Mouse (Mus musculus) mature B cell (primary cell): ENCODE results near the gene Pnldc1.
"Not testable (repeated sequence)": the region's sequence is repeated elsewhere in the genome, so short reads cannot be mapped to it uniquely, and the experiment has no call there.

Experiments used
- in situ Hi-C: fragments of 300-500 bp; cut with MboI; formaldehyde crosslinking; loops from 2 replicates; pipeline ENCODE4 v1.14.3; 2019

The Pnldc1 gene

DNA sequence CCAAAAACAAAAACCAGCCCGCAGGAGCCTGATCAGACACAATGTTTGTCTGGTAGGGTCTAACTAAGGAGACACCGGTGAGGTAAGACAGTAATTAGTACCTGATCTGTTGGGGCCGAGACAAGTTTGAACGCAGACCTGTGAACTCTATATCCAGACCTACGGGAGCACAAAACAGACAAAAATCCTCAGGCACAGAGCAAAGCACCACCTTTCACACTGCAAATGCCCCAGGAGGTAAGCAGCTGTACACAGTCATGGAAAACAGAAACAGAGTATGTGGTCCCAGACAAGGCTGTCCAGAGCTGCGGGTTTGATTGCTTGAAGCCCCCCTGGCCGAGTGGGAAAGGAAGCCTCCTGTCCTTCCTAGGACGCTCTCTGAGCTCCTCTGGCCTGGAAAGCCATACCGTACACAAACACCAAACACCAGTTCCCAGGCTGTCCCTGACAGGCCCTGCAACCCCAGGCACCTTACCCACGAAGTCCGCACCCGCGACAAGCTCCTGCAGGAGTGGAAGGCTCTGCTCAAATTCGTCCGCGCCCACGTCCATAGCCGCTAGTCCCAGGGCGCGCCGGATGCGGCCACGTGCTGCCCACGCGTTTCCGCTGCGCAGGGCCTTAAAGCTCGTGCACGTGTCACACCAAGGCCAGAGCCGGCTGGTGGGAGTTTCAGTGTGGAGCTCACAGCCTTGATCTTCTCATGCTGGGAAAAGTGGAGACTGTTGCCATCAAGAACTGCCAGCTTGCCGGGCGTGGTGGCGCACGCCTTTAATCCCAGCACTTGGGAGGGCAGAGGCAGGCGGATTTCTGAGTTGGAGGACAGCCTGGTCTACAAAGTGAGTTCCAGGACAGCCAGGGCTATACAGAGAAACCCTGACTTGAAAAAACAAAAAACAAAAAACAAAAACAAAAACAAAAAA, at the start of gene Pnldc1:
Gene Pnldc1 (minus strand): TSS at position 870 of the 920 bp plus-strand sequence.
- in situ Hi-C loops = no loop called here

DNA sequence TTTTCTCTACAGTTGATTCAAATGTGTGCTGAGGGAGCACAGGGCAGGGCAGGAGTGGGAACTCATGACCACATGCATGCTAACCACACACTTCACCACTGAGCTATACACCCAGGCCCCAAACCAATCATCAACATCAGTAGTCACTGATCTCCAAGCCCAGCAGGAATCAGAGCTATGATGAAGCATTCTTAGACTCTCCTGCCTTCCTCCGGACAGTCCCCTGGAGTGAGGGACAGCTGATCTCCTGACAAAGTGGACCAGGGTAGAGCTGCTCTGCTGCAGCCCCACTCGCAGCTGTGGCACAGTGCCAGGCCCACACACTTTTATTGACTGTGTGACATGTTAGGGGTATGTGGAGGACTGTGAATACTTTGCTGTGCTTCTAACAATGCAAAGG, 49.3 kb upstream of the Pnldc1 start:
- in situ Hi-C loops = not testable (repeated sequence)

DNA sequence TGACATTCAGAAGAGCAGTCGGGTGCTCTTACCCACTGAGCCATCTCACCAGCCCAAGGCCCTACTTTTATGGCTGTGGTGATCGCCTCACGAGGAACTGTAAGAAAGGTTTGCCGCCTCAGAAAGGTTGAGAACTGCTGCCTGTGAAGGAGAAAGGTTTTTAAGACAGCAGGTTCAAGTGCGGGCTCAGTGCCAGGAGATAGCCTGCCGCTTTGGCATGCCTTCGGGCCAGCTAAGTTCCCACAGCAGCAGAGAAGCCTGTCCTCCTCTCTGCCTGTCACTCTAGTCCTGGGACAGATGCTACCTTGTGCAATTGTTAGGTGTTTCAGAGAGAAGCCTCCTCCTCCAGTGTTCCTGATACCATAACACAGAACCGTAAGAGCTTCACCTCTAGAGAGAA, 46.6 kb upstream of the Pnldc1 start:
- in situ Hi-C loops = no loop called here

DNA sequence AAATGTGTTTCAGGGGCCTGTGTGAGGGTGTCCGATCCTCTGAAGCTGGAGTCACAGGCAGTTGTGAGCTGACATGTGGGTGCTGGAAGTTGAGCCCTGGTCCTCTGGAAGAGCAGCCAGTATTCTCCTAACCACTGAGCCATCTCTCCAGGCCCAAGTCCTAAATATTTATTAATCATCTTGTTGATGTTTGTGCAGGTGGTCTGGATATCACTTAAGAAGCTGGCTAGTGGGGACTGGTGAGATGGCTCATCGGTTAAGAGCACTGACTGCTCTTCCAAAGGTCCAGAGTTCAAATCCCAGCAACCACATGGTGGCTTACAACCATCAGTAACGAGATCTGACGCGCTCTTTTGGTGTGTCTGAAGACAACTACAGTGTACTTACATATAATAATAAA, 39.6 kb upstream of the Pnldc1 start:
- in situ Hi-C loops = no loop called here

DNA sequence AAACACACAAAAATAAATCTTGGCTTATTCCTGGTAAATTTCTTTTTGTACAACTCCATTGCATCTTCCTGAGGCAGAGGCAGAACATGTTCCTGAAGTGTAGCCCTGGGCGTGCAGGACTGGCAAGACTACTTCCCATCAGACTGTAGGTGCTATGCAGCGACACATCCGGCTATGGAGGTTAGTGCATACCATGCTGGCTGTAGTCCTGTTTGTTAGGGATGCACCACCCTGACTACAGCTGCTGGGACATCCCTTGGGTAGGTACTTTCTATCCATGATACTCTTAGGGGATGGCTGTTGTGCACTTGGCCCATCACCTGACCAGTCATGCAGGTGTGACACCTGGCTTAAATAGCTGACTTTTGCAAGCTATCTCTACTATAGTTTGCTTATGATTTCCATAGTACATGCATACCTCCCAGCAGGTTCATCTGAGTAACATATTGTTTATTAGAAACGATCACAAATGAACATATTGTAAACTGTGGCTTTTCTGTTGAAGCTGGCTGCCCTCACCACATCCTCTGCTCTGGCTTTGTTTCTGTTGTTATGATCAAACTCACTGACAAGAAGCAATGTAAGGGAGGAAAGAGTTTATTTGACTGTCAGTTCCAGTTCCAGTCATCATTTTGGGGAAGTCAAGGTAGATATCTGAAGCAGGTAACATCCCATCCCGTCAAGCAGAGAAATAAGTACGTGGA, 32.6 kb upstream of the Pnldc1 start:
- in situ Hi-C loops = no loop called here

DNA sequence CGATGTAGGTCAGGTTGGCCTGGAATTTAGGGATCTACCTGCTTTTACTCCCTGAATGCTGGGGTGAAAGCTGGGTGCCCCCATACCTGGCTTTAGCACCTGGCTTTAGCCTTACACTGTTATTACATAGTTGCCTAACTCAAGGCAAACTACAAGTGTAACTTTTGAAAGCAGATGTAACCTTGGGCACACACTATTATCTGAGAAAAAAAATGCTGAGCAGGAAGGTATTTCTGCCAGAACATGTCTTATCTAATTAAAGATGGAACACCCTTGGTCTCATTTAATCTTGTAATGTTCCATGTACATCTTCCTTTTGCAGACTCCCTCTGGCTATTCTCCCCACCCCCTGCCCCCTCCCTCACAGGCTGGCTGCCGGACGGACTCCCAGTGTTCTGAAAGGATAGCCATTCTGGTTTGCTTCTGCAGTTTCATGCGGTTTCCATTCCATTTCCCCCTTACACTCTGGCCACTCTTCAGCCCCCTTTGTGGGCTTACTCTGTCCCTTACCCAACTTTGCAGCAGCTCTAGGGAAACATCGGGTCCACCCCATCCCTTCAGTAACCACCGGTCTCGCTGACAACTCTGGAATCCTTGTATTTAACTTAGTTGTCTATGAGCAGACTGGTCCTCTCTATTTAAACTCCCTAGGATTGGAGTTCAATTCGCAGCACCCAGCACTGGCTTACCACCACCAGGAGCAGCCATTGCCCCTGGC, 31.7 kb upstream of the Pnldc1 start:
- in situ Hi-C loops = no loop called here

DNA sequence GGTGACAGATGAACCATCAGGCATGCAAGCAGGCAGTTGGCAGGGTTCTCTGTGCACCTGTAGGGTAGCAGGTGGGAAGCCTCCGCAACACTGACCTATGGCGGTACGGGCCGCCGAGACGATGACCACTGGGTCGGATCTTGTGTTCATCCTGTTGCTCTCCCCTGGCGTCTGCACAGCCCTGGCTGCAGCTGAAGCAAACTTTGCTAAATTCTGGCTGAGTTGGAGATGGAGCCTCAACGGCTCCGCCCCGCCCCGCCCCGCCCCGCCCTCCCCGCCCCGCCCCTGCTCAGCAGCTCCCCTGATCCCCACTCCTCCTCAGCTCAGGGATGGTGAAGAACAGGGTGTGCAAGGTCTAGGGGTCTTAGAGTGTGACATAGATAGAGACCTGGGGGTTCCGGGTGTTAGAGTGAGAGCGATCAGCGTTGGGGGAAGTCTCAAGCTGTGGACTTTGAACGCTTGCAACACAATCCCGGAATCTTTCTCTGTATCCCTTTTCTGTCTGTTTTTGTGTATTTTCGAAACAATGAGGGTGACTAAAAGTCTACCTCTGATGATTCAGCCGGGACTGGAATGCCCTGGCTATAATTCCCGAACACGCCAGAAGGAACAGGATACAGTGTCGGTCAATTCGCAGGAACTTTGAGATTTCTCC, 30.2 kb upstream of the Pnldc1 start, which contains the start of gene Acat3:
Gene Acat3 (minus strand): TSS at position 450 of the 655 bp plus-strand sequence.
- in situ Hi-C loops = no loop called here

DNA sequence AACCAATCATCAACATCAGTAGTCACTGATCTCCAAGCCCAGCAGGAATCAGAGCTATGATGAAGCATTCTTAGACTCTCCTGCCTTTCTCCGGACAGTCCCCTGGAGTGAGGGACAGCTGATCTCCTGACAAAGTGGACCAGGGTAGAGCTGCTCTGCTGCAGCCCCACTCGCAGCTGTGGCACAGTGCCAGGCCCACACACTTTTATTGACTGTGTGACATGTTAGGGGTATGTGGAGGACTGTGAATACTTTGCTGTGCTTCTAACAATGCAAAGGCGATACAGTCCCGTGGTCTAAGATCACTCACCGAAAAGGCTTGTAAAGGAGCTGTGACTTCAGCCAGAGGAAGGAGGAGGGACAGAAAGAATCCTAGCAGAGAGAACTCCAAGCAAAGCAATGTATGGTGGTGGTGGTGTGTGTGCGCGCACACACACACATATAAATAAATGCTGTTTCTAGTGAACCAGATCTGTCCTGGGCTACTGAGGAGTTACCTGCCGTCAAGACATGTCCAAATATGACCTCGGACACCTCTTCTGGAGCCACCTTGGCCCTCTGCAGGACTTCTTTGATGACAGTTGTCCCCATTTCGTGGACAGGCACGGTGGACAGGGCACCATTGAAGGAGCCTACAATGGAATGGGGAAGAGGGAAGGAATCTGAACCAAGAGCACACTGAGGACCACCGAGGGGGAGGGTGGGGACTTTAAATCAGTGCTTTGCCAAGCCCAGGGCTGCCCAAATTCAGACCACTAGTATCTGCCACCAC, 29.5 kb upstream of the Pnldc1 start:
- in situ Hi-C loops = not testable (repeated sequence)

DNA sequence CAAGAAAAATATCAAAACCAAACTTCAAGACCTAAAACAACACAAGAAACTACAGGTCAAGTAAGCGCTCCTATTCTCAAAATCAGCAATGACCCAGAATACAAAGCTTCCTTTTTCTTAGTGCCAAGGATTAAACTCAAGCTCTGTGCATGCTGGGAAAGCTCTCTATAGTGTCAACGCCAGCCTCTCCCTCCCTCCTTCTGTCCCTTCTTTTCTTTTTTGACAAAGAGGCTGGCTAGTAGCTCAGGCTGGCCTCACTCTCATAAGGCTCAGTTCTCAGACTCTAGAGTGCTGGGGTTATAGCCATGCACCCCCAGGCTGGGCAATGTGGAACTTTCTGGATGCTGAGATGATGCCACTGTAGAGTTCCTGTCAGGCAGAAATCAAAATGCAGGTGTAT, 28.0 kb upstream of the Pnldc1 start:
- in situ Hi-C loops = no loop called here

DNA sequence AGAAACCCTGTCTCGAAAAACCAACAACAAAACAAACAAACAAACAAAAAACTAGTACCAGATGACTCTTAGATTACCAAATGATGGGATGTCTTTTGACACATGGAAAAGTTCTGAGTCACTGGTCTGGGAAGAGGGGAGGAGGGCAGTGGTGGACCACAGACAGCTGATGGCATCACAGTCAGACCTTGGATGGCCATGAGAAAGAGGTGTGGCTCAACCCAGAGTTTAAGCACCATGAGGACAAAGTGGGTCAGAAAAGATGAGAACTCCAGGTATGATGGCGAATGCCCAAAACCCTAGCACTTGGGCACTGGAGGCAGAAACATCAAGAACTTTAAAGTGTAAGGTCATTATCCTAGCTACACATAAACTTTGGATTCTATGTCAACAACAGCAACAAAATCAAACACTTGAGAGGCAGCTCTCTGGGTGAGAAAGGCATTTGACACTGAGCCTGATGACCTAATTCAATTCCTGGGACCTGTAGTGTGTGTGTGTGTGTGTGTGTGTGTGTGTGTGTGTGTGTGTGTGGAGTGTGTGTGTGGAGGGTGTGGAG, 27.5 kb upstream of the Pnldc1 start:
- in situ Hi-C loops = no loop called here

DNA sequence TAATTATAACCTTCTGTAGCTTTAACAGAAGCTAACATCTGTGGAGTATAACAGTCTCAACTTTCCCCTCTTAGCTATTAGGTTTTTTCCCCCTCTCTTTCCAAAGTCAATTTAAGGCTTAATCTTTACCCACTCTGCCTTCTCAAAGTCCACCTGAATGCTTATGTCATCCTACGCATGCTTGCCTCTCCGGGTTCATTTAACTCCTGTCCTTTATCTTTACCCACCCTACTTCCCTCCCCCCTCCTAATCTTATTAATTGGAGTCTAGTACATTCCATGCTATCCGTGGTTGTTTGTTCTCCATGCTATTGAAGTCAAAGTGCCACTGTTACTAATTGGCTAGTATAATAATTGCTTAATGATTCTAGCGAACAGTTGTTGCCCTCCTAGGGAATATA, 25.7 kb upstream of the Pnldc1 start:
- in situ Hi-C loops = no loop called here

DNA sequence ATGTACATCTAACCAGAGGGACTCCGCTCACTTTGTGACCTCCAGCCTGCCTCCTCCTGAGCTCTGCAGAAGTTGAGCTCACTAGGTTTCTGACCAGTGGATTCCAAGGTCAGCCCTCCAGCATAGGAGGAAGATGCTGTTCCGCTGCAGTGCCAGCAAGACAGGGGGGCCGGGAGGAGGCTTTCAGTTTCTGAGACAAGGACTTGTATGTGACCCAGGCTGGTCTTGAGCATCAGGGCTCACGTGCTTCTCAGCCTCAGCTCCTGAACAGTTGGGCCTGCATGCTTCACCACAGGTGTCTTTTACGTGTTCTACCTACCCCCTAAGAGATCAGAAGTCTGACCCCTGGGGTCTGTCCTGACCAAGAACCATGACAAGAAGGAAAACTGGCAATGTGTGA, 21.5 kb upstream of the Pnldc1 start:
- in situ Hi-C loops = not testable (repeated sequence)

DNA sequence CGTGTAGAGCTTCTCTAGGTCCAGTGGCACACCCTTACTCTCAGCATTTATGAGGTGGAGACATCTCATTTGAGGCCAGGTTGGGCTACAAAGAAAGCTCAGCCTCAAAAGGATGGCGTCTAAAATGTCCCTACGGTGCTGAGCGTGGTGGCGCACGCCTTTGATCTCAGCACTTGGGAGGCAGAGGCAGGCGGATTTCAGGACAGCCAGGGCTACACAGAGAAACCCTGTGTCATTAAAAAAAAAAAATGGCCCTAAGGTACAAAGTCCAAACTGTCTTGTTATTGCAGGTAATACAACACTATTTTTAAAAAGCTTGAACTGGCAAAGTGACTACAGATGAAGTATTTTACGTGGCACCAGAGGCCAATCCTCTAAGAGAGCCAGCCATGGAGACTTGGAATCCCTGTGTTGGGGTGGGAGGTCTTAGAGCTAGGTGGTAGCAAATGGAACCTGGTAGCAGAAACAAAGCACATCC, 15.7 kb upstream of the Pnldc1 start:
- in situ Hi-C loops = no loop called here

DNA sequence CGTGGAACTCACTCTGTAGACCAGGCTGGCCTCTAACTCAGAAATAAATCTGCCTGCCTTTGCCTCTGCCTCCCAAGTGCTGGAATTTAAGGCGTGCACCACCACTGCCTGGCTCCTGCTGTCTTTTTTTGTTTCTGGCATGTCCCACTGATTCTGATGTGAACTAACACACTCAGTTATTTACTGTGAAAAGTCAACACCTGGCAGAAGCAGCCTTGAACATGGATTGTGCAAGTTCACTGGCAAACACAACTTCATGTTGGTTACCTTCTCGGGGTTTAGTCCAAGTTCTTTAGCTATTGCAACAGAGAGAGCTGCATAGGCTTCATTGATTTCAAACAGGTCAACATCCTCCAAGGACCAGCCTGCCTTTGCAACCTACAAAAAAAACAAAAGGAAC, 15.0 kb upstream of the Pnldc1 start:
- in situ Hi-C loops = no loop called here

DNA sequence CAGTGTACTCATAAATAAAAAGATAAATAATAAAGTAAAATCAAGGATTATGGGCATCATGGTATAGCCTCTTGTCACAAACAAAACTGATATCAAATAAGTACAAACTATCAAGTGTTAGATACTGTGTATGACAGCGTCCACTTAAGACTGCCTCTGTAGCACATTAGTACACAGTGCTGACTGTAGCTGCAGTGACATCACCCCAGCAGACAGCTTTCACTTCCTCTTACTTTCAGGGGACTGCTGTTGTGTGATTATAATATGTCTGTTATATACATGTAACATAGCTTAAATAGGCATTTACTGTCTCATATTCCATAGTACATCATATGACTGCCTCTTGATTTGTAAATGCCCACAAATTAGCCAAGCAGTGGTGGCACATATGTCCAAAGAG, 11.0 kb upstream of the Pnldc1 start:
- in situ Hi-C loops = no loop called here

DNA sequence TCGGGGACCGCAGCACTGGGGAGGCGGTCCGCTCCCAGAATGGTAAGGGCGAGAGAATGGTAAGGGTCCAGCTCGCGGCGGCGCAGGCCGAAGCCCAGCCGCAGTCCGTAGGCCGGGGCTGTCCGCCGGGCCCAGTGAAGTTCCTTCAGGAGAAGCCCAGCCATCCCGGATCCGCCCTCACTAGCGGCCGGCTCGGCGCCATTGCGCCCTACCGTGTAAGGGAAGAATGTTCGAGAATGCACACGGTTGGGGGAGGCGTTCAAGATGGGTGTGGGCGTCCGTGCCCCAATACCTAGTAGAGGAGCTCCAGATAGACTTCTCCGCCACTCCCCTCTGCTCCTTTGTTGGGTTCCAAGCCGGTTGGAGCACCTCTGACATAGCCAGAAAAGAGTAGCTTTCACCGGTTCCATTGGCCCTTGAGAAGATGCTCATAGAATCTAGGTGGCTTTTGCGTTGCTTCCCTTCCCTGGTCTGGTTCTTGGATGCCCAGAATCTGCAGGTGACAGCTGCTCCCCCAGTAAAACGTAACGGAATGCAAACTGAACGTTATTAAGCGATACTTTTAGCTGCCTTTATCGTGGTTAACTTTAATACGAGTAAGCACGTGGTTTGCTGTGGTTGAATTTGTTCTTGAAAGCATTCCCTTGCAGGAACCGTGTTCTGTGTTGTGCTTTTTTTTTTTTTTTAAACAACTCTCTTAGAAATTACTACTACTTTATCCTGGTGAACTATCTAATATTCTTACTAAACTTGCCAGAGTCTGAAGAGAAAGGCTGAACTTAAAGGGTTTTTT, 6.8 kb upstream of the Pnldc1 start:
- in situ Hi-C loops = no loop called here

DNA sequence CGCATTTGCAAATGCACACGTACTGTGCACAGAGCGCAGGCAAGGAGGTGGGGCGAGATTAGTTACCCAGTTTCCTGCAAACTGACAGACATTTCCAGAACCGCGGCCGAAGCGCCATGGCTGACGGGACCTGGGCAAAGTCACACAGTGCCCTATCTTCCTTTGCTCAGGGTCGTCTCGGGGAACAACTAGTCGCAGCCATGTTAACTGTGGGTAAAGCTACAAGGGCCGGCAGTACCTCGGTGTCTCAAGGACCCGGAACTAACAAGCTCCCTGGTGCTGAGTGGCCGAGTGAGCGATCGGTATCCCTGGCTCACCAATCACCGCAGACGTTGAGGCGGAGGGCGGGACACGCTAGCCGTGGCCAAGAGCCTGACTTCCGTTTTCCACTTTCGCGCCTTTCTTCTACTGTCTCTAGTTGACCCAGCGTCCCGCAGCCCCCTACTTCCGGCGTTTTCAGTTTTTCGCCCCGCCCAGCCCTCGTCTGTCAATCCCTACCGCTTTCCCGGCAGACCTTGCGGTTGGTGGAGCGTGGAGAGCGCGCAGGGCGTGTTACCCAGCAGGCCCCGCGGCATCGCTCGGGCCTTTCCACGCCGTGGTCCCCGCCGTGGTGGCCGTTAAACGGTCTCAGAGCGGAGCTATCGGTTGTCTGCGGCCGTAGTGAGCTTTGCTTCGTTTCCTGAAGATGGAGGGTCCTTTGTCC, 6.0 kb upstream of the Pnldc1 start, which contains the start of gene Mrpl18:
Gene Mrpl18 (minus strand): TSS at position 465 of the 703 bp plus-strand sequence.
- in situ Hi-C loops = no loop called here

DNA sequence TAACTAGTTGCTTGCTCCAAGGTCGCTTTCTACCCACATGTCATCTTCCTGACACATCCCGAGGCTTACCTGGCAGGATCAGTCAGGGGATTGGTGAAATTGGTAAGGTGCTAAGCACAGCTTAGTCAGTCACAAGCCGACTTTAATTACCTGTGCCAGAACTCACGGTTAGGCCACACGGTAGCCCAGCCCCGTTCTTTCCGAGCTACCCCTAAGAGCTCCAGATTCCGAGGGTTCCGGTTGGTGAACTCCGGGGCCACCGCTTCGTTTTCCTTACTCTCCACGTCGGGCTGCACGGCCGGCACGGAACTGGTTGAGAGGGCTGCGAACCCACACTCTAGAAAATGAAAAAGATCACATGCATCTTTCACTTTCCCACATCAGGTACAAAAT, 5.5 kb upstream of the Pnldc1 start, which contains the start of gene Tcp1:
Gene Tcp1 (plus strand): TSS at position 214 of the 393 bp plus-strand sequence.
- in situ Hi-C loops = no loop called here

DNA sequence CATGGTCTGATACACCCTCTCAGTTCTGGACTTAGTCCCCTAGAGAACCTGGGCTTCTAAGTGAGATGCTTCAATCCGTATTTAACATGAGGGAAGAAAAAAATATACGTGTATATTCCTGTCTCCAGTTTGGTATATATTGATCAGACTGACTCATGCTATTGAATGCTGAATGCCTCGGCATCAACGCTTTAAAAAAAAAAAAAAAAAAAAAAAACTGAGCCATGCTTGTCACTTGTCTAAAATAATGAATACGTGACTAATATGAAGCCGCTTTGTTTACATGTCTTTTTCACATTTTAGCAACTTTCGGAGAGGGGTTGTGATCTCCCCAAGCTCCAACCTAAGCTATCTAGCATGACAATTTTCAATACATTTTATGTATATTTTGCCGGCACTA, 361 bp upstream of the Pnldc1 start:
- in situ Hi-C loops = no loop called here
